Mouse (Mus musculus) heart, adult 2 months (tissue): Measurements from ENCODE around the gene Tsen2. TPM values are rescaled to one million over a fixed set of nuclear protein-coding genes. Genes with fewer than 3 reads are reported as not detected.

Experiments
- DNase-seq, 2 experiments: peaks; one replicate each; pipeline ENCODE4 v3.0.0; 2021
- H3K27ac ChIP-seq: fragments of 200-600 bp; 2 replicates; pipeline ENCODE4 v1.8.1; 2022
- H3K27me3 ChIP-seq: fragments of 200-500 bp; 2 replicates; pipeline ENCODE4 v1.6.1; 2012; ENCODE audit warnings: mild to moderate bottlenecking, low read length, inconsistent platforms, mixed read lengths; ENCODE audit not compliant: control insufficient read depth, insufficient read depth
- H3K36me3 ChIP-seq: fragments of 200-500 bp; 2 replicates; pipeline ENCODE4 v1.6.1; 2012; ENCODE audit warnings: low read length, inconsistent platforms; ENCODE audit not compliant: control insufficient read depth, insufficient read depth
- H3K4me1 ChIP-seq: fragments of 200-500 bp; 2 replicates; pipeline ENCODE4 v1.6.1; 2011; ENCODE audit warnings: low read length; ENCODE audit not compliant: control insufficient read depth, insufficient read depth
- H3K4me3 ChIP-seq: fragments of 200-600 bp; 2 replicates; pipeline ENCODE4 v1.8.1; 2022
- H3K79me2 ChIP-seq: fragments of 200-500 bp; replicated peaks from 2 replicates; pipeline ENCODE4 v1.6.1; 2012; ENCODE audit warnings: mild to moderate bottlenecking, inconsistent platforms, low read length, moderate library complexity, mixed read lengths; ENCODE audit not compliant: control insufficient read depth, insufficient read depth
- H3K9ac ChIP-seq: fragments of 200-500 bp; 2 replicates; pipeline ENCODE4 v1.6.1; 2012; ENCODE audit warnings: low read depth, mild to moderate bottlenecking, control low read depth, inconsistent platforms, low read length, mixed read lengths
- CTCF ChIP-seq: fragments of 200-600 bp; IDR thresholded peaks from 2 replicates; pipeline ENCODE4 v1.8.1; 2022; ENCODE audit warnings: antibody characterized with exemption, mild to moderate bottlenecking, moderate library complexity
- EP300 ChIP-seq: fragments of 200-500 bp; IDR thresholded peaks from 2 replicates; pipeline ENCODE4 v1.6.1; 2011; ENCODE audit warnings: low read depth, low read length, control low read depth; ENCODE audit not compliant: insufficient read depth
- POLR2A ChIP-seq: fragments of 200-500 bp; IDR thresholded peaks from 2 replicates; pipeline ENCODE4 v1.6.1; 2011; ENCODE audit warnings: mild to moderate bottlenecking, low read depth, low read length, control low read depth; ENCODE audit not compliant: insufficient read depth
- WGBS: fragments of 180-500 bp; shearing (Covaris S2); methylation state at CpG from one replicate; pipeline ENCODE4 v1.1.7; 2018; 5-methylcytosine and 5-hydroxymethylcytosine counted together
- intact Hi-C: fragments of 180-260 bp; cut with DNase I; formaldehyde crosslinking; loops from one replicate; pipeline ENCODE4 v1.15.1; 2025
- long read RNA-seq: library from polyadenylated mRNA; stranded (forward); transcript quantifications from one replicate; pipeline ENCODE4 v2.0.0, GENCODE M21; 2021
- polyA plus RNA-seq: library from polyadenylated mRNA; depleted of rRNA; stranded (reverse); fragments of >200 nt; gene quantifications from 2 replicates; pipeline ENCODE4 v1.2.3, GENCODE M21; 2012; rRNA removed
- total RNA-seq, 2 experiments: library from RNA; stranded (reverse); gene quantifications; 2 replicates each; pipeline ENCODE4 v1.2.3; 2021

Tsen2 gene
- total RNA-seq (1 to 10 TPM; 6.1 to 7.2 TPM), polyA plus RNA-seq (3.9 and 4.3 TPM in 2 replicates)
- long read RNA-seq, transcript Tsen2-201 (12 exons, 2,106 nt), result major isoform, 6 of 13 reads
- long read RNA-seq, partial matches to known transcripts, result 4 of 13 reads
- long read RNA-seq, other reads (novel, unspliced or antisense), result 2 of 13 reads

DNA sequence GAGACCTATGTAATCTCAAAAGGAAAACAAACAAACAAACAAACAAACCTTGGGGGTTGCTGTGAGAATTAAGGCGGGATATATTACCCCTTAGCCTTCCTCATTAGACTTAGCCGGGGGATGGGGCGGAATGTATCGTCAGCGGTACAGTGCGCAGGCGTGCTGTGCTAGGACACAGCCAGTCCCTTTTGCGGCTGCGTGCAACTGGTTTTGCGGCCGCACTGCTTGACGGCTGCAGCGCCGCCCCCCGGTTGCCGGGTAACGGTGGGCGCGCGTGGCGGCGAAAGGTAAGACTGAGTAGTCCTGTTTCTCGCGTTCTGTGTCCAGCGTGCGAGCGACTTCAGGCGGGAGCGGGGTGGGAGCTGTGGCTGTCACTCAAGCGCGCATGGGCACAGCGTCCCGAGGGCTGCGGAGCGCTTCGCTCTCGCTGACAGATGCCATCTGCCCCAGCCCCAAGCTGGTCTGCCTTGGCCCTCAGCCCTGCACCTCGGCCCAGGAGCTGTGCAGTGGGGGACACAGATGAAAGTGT is at the start of gene Tsen2:
Gene Tsen2, plus strand, starts transcription at position 223 of the 529 bp plus-strand sequence.
- Histone ChIP-seq H3K4me3 (peak within 1 kb of the TSS; percentile 95), H3K9ac (peak within 1 kb of the TSS; percentile 81), H3K4me1 (peaks cover 1% of the 10 kb centered on the region; the same call in 1 of the 2 replicates), H3K27ac (peak within 1 kb of the TSS; percentile 82), H3K79me2 (no peaks in the 10 kb centered on the region), H3K27me3 (no peaks in the 10 kb centered on the region), H3K36me3 (no peaks in the 10 kb centered on the region)
- TF ChIP-seq POLR2A (peak; percentile 71), EP300 (no peak), CTCF (peak; percentile 41)
- peak; percentile 96 to 99 for DNase-seq
- intact Hi-C loops, result no loop called here
- WGBS, result 1% methylated on average over 38 of the region's 38 CpGs

DNA sequence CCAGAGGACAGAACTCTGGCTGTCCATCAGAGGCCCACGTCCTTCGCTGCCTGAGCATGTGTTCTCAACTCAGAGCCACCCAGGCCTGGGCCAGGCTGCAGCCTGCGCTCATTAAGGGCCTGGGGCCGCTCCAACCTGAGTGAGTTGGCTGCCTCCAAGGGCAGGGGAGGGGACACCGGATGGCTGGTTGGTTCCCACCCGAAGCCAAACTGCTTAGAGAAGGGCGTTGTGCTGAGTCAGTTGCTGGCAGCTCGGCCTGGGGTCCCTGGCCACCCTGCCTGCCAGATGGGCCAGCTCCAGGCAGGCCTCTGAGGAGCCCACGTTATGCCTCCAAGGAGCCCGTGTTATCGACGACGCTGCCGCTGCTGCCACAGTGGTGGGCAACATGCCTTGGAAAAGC is 44.9 kb upstream of the Tsen2 start:
- Histone ChIP-seq H3K4me1 (peaks cover 3% of the 10 kb centered on the region), H3K4me3 (no peak overlapping the region), H3K27ac (no peak overlapping the region), H3K9ac (no peak overlapping the region), H3K27me3 (no peaks in the 10 kb centered on the region), H3K36me3 (peaks cover 2% of the 10 kb centered on the region; the same call in 1 of the 2 replicates), H3K79me2 (no peaks in the 10 kb centered on the region)
- WGBS, result 70% methylated on average over 14 of the region's 14 CpGs
- peak; percentile 68 to 84 for DNase-seq
- no peak for TF ChIP-seq EP300
- no peak for TF ChIP-seq CTCF
- no peak for TF ChIP-seq POLR2A
- intact Hi-C loops, result loop anchor here (5.0 kb wide), 1 partner anchor 37 kb away; no protein-coding TSS in a partner anchor

DNA sequence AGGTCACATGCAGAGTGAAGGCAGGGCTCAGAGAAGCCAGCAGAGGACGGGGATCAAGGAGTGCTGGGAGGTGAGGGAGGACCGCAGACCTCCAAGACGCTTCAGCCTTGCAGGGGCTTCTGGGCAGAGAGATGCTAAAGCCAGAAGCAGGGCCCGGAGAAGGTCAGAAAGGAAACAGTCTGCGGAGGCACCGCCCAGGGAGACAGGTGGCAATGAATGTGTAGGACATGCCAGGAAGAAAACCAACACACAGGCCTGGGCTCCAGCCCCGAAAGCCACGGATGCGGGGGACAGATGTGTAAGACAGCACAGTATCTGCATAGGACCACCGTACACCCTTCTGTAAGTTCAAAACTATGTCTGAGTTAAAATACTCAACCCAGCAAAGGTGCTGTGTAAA is 44.2 kb upstream of the Tsen2 start:
- no peak overlapping the region; the same call in 1 of the 2 replicates for H3K27ac ChIP-seq
- intact Hi-C loops, result no loop called here
- TF ChIP-seq EP300, result no peak
- TF ChIP-seq CTCF, result no peak
- TF ChIP-seq POLR2A, result no peak
- no peaks in the 10 kb centered on the region for H3K79me2 ChIP-seq
- no peaks in the 10 kb centered on the region for H3K27me3 ChIP-seq
- peaks cover 2% of the 10 kb centered on the region; the same call in 1 of the 2 replicates for H3K36me3 ChIP-seq
- WGBS, result 86% methylated on average over 10 of the region's 10 CpGs
- H3K4me3 ChIP-seq, result no peak overlapping the region
- no peak for DNase-seq
- peaks cover 3% of the 10 kb centered on the region for H3K4me1 ChIP-seq
- H3K9ac ChIP-seq, result no peak overlapping the region

DNA sequence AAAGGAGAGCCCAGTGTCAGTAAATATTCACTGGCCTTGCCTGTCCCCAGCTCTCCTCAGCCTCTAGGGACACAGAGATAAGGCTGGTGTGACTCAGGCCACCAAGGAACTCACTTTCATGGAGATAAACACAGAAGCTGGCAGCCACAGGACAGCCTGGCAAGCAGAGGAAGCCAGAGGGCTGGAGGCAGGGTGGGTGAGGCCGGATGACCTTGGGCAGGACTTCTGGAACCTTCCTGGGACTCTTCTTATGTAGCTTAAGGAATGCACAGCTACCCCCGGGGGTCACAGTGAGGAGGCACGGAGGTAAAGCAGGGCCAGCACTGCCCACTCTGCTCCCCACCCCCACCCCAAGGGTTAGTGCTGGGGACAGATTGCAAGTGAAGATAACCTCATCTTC is 43.3 kb upstream of the Tsen2 start:
- Histone ChIP-seq H3K27ac (peak overlapping the region; percentile 60), H3K79me2 (no peaks in the 10 kb centered on the region), H3K4me1 (peaks cover 3% of the 10 kb centered on the region), H3K36me3 (peaks cover 2% of the 10 kb centered on the region; the same call in 1 of the 2 replicates), H3K27me3 (no peaks in the 10 kb centered on the region), H3K9ac (no peak overlapping the region), H3K4me3 (no peak overlapping the region)
- intact Hi-C loops, result no loop called here
- TF ChIP-seq POLR2A, result no peak
- TF ChIP-seq EP300, result peak; percentile 65
- TF ChIP-seq CTCF, result 0 out of 2 replicates have a peak, but pooled peaks have one; percentile 18
- WGBS, result 29% methylated on average over 3 of the region's 3 CpGs
- peak in 1 of 2 experiments; percentile 64 for DNase-seq

DNA sequence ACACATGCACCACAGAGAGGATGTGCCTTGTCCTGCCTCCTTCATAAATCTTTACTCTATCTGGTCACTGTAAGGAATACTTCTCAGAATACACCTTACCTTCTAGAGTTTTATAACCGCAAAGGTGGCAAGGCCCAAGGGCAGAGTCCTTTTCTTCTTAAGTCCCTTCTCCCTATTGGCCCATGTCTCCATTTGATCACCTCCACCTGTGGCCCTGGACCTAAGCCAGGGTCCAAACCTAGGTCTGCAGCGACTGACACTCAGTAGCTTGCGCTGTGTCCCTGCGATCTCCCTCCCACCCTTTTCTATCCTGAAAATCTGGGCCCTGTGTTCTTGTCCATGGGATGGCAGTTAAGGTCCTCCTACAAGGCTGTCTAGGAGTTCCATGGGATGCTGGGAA is 41.4 kb upstream of the Tsen2 start:
- Histone ChIP-seq H3K9ac (no peak overlapping the region), H3K27me3 (no peaks in the 10 kb centered on the region), H3K4me1 (peaks cover 3% of the 10 kb centered on the region), H3K36me3 (peaks cover 2% of the 10 kb centered on the region; the same call in 1 of the 2 replicates), H3K79me2 (no peaks in the 10 kb centered on the region), H3K27ac (no peak overlapping the region), H3K4me3 (no peak overlapping the region)
- no peak for DNase-seq
- 94% methylated on average over 4 of the region's 4 CpGs for WGBS
- TF ChIP-seq CTCF, result no peak
- intact Hi-C loops, result no loop called here

DNA sequence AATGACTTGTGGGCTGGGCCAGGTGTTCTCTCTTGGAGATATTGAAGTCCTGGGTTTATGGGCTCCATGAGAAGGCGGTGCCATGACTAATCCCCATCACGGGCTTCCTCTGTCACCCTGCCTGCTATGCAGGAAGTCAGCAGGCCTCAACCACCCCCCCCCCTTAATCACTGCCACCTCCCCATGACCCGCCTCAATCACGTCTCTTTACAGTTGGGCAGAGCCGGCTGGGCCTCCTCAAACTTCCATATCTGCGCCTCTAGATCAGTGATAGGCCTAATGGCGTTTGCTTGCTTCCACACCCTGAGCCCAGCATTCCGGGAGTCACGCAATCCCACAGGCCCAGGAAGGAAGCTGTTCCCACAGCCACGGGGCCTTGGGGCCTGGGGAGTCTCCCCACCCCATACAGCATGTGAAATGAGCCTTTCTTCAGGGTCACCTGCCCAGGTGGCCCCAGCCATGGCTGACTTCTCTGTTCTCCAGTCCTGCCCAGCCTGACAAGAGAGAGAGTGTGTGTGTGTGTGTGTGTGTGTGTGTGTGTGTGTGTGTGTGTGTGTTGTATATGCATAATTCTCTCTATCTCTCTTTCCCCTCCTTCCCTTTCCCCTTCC is 40.8 kb upstream of the Tsen2 start:
- H3K4me1 ChIP-seq, result peaks cover 3% of the 10 kb centered on the region
- H3K4me3 ChIP-seq, result no peak overlapping the region
- H3K9ac ChIP-seq, result no peak overlapping the region
- H3K27ac ChIP-seq, result no peak overlapping the region
- intact Hi-C loops, result no loop called here
- no peaks in the 10 kb centered on the region for H3K27me3 ChIP-seq
- H3K79me2 ChIP-seq, result no peaks in the 10 kb centered on the region
- WGBS, result 78% methylated on average over 10 of the region's 10 CpGs
- peaks cover 2% of the 10 kb centered on the region; the same call in 1 of the 2 replicates for H3K36me3 ChIP-seq
- no peak for TF ChIP-seq EP300
- TF ChIP-seq POLR2A, result no peak
- TF ChIP-seq CTCF, result no peak
- DNase-seq, result no peak
